Mouse (Mus musculus): ENCODE measurements around the gene Krtap29-1.

- no peak for TF ChIP-seq TAL1 (IDR thresholded peaks at IDR 0.05; ENCODE audit: low read length)
- TF ChIP-seq GATA1 (IDR thresholded peaks at IDR 0.05; ENCODE audit: low read length): no peak
Observed at GRCm38 (mm10) chr11:100010682-100011081, 31.8 kb upstream of the Krtap29-1 start.

All from erythroblast, embryonic 14.5 days (primary cell).